In the genomic region with DNA sequence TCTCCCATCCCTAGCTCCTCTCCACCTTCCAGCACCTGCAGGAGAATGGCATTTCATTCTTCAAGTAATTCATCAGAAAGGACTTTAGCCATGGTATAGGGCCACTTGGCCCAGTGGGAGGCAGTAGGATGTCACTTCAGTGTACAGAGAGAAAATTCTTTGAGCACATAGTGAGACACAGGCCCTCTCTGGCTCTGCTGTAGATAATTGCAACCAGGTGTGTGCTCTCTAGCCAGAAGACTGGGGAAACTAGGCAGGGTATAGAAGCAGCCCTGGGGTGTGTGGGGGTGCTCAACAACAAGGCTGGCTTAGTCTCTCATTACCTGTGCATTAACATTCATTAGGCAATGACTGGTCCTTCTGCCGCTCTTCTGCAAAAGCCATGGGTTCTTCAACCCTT, we compare ENCODE assay signal across 28 mouse cellular contexts.
DNase-seq lines count a peak whose midpoint lies in the region; ATAC-seq lines count a peak whose summit lies in the region.
"Had no signal": no experiment of that assay in that cellular context is flagged by ENCODE, and none has a peak within 500 bp of the region (broad histone marks: within the 10 kb centered on the region; RNA-seq: fewer than 3 reads in every experiment).

No protein-coding gene starts in this region.

- no peak overlapping the region for H3K4me3 ChIP-seq in forebrain, embryonic 11.5 days (ENCODE audit: low read depth, low read length)
- no peak overlapping the region for H3K4me3 ChIP-seq in forebrain, embryonic 16.5 days (replicated peaks; ENCODE audit: low read length)
- no peak overlapping the region for H3K4me3 ChIP-seq in embryonic facial prominence, embryonic 14.5 days (ENCODE audit: low read depth, low read length)
- H3K4me3 ChIP-seq in limb, embryonic 13.5 days: no peak overlapping the region
- H3K4me3 ChIP-seq: forebrain, embryonic 12.5 days; heart, embryonic 13.5 days; hindbrain, embryonic 13.5 days; limb, embryonic 15.5 days; megakaryocyte, embryonic 14.5 days; midbrain, embryonic 15.5 days; neural tube, embryonic 12.5 days had no signal

- H3K27ac ChIP-seq in forebrain, embryonic 11.5 days (ENCODE audit: low read depth, low read length): no peak overlapping the region
- H3K27ac ChIP-seq in forebrain, embryonic 16.5 days (ENCODE audit: low read length): no peak overlapping the region
- no peak overlapping the region for H3K27ac ChIP-seq in embryonic facial prominence, embryonic 14.5 days (replicated peaks; ENCODE audit: low read depth, low read length)
- no peak overlapping the region for H3K27ac ChIP-seq in limb, embryonic 13.5 days
- H3K27ac ChIP-seq: forebrain, embryonic 12.5 days; heart, embryonic 13.5 days; hindbrain, embryonic 13.5 days; kidney, postnatal 0 days; limb, embryonic 15.5 days; liver, embryonic 14.5 days; midbrain, embryonic 15.5 days; neural tube, embryonic 12.5 days had no signal

- ATAC-seq in forebrain, embryonic 11.5 days (replicated peaks; ENCODE audit: low FRiP score): no peak
- no peak for ATAC-seq in forebrain, embryonic 16.5 days
- no peak for ATAC-seq in embryonic facial prominence, embryonic 14.5 days (ENCODE audit: low read depth)
- ATAC-seq in limb, embryonic 13.5 days (ENCODE audit: low FRiP score, low read depth): peak; percentile 80
- ATAC-seq: CD4-positive, CD25-positive, alpha-beta regulatory T cell, adult 4 months; inflammation-experienced regulatory T-cells, adult 6 months; midbrain, embryonic 15.5 days; Patski had no signal

- DNase-seq in forebrain, embryonic 11.5 days (ENCODE audit: low spot score): peak; percentile 13
- peak; percentile 53 for DNase-seq in embryo, embryonic 10.5 days (ENCODE audit: low spot score)
- DNase-seq in embryonic facial prominence, embryonic 14.5 days (ENCODE audit: low spot score): peak; percentile 43
- DNase-seq in cerebellum, postnatal 10 days: no peak
- DNase-seq in retina, postnatal 1 day: no peak
- DNase-seq in layer of hippocampus, postnatal 25 days (ENCODE audit: extremely low spot score in 1 of 2, low spot score in 1 of 2): no peak
- DNase-seq: adrenal gland, adult 2 months; cerebellum, adult 2 months; gastrocnemius, postnatal 10 days; heart, adult 11 months; heart, postnatal 14 days; kidney, adult 18-20 months; lung, embryonic 14.5 days; right cerebral cortex, postnatal 25 days had no signal

- no peak overlapping the region for H3K4me2 ChIP-seq in forebrain, embryonic 11.5 days (ENCODE audit: low read depth, low read length, severe bottlenecking)
- no peak overlapping the region for H3K4me2 ChIP-seq in forebrain, embryonic 16.5 days (ENCODE audit: low read length)
- no peak overlapping the region for H3K4me2 ChIP-seq in embryonic facial prominence, embryonic 14.5 days (ENCODE audit: low read depth, low read length)
- H3K4me2 ChIP-seq in limb, embryonic 13.5 days (replicated peaks): no peak overlapping the region
- H3K4me2 ChIP-seq: forebrain, embryonic 12.5 days; heart, embryonic 13.5 days; hindbrain, embryonic 13.5 days; limb, embryonic 15.5 days; lung, embryonic 14.5 days; midbrain, embryonic 15.5 days; neural tube, embryonic 12.5 days had no signal

- H3K36me3 ChIP-seq in forebrain, embryonic 11.5 days (ENCODE audit: control insufficient read depth, insufficient read depth, low read length): no peaks in the 10 kb centered on the region
- no peaks in the 10 kb centered on the region for H3K36me3 ChIP-seq in forebrain, embryonic 16.5 days (ENCODE audit: control insufficient read depth, insufficient read depth)
- H3K36me3 ChIP-seq in embryonic facial prominence, embryonic 14.5 days (ENCODE audit: control insufficient read depth, insufficient read depth, low read length): no peaks in the 10 kb centered on the region
- no peaks in the 10 kb centered on the region for H3K36me3 ChIP-seq in limb, embryonic 13.5 days
- H3K36me3 ChIP-seq: forebrain, embryonic 12.5 days; heart, embryonic 13.5 days; hindbrain, embryonic 13.5 days; limb, embryonic 15.5 days; midbrain, embryonic 15.5 days; neural tube, embryonic 12.5 days had no signal

- H3K4me1 ChIP-seq in forebrain, embryonic 11.5 days (replicated peaks; ENCODE audit: control insufficient read depth, insufficient read depth, low read length): no peaks in the 10 kb centered on the region
- no peaks in the 10 kb centered on the region for H3K4me1 ChIP-seq in forebrain, embryonic 16.5 days (replicated peaks; ENCODE audit: control insufficient read depth, insufficient read depth, low read length)
- H3K4me1 ChIP-seq in embryonic facial prominence, embryonic 14.5 days (ENCODE audit: control insufficient read depth, insufficient read depth, low read length): 0 out of 2 replicates have a peak, but pooled peaks cover 3% of the 10 kb centered on the region
- peaks cover 12% of the 10 kb centered on the region for H3K4me1 ChIP-seq in limb, embryonic 13.5 days
- H3K4me1 ChIP-seq: forebrain, embryonic 12.5 days; midbrain, embryonic 15.5 days had no signal

- no peaks in the 10 kb centered on the region for H3K9me3 ChIP-seq in forebrain, embryonic 11.5 days (ENCODE audit: control insufficient read depth, low read length)
- no peaks in the 10 kb centered on the region for H3K9me3 ChIP-seq in forebrain, embryonic 16.5 days (ENCODE audit: control insufficient read depth, low read length)
- H3K9me3 ChIP-seq in embryonic facial prominence, embryonic 14.5 days (ENCODE audit: control insufficient read depth, low read length): peaks cover 8% of the 10 kb centered on the region; the same call in 1 of the 2 replicates
- H3K9me3 ChIP-seq in limb, embryonic 13.5 days: peaks cover 7% of the 10 kb centered on the region; the same call in 1 of the 2 replicates
- H3K9me3 ChIP-seq: forebrain, embryonic 12.5 days; heart, embryonic 13.5 days; limb, embryonic 15.5 days; neural tube, embryonic 12.5 days had no signal

- H3K27me3 ChIP-seq in forebrain, embryonic 11.5 days (ENCODE audit: control insufficient read depth, insufficient read depth, low read length): no peaks in the 10 kb centered on the region
- no peaks in the 10 kb centered on the region for H3K27me3 ChIP-seq in forebrain, embryonic 16.5 days (replicated peaks; ENCODE audit: control insufficient read depth, insufficient read depth, low read length)
- H3K27me3 ChIP-seq in embryonic facial prominence, embryonic 14.5 days (replicated peaks; ENCODE audit: control insufficient read depth, insufficient read depth, low read length): no peaks in the 10 kb centered on the region
- no peaks in the 10 kb centered on the region for H3K27me3 ChIP-seq in limb, embryonic 13.5 days
- H3K27me3 ChIP-seq: forebrain, embryonic 12.5 days; heart, embryonic 13.5 days; hindbrain, embryonic 13.5 days; limb, embryonic 15.5 days; midbrain, embryonic 15.5 days; neural tube, embryonic 12.5 days; Patski had no signal

- 93% methylated on average over 1 of the region's 1 CpGs for WGBS in forebrain, embryonic 11.5 days
- WGBS in forebrain, embryonic 16.5 days: 100% methylated on average over 1 of the region's 1 CpGs
- WGBS in embryonic facial prominence, embryonic 14.5 days: 67% methylated on average over 1 of the region's 1 CpGs
- 25% methylated on average over 1 of the region's 1 CpGs for WGBS in limb, embryonic 13.5 days

- no peak overlapping the region for H3K9ac ChIP-seq in forebrain, embryonic 11.5 days (ENCODE audit: low read length)
- no peak overlapping the region for H3K9ac ChIP-seq in forebrain, embryonic 16.5 days (replicated peaks; ENCODE audit: low read depth, low read length)
- H3K9ac ChIP-seq in embryonic facial prominence, embryonic 14.5 days (ENCODE audit: low read depth, low read length): no peak overlapping the region
- no peak overlapping the region for H3K9ac ChIP-seq in limb, embryonic 13.5 days
- H3K9ac ChIP-seq: forebrain, embryonic 12.5 days; heart, embryonic 13.5 days; hindbrain, embryonic 13.5 days; limb, embryonic 15.5 days; liver, embryonic 14.5 days; lung, embryonic 14.5 days; midbrain, embryonic 15.5 days; neural tube, embryonic 12.5 days had no signal

Comparison
In these comparisons a context has a peak if more than half of its experiments do, and no peak if none do; other contexts are left out.
1. DNase-seq: peak in forebrain, embryonic 11.5 days (single experiment), embryo, embryonic 10.5 days (single experiment) and embryonic facial prominence, embryonic 14.5 days (single experiment); none in cerebellum, postnatal 10 days (0 of 2), retina, postnatal 1 day (single experiment) and layer of hippocampus, postnatal 25 days (0 of 2).